Mouse (Mus musculus) erythroblast, embryonic 14.5 days (primary cell): Measurements from ENCODE around the gene Nf2.

Experiments used
- GATA1 ChIP-seq: IDR thresholded peaks from 2 replicates; pipeline ENCODE4 v1.6.1; 2012; ENCODE audit warnings: low read length, inconsistent platforms, mixed read lengths
- TAL1 ChIP-seq: IDR thresholded peaks from 3 replicates; pipeline ENCODE4 v1.6.1; 2012; ENCODE audit warnings: low read length, inconsistent platforms, mixed read lengths

GRCm38 (mm10) chr11:4873755-4874475, 24.6 kb upstream of the Nf2 start, which contains the start of gene Nipsnap1:
- TF ChIP-seq TAL1, result no peak
- TF ChIP-seq GATA1, result no peak
